Mouse (Mus musculus): ENCODE measurements around the gene Psg27. TPM values are rescaled to one million over a fixed set of nuclear protein-coding genes. Genes with fewer than 3 reads are reported as not detected.

Gene Psg27
- polyA plus RNA-seq (2012; rRNA removed), result not detected in 2 replicates

DNA sequence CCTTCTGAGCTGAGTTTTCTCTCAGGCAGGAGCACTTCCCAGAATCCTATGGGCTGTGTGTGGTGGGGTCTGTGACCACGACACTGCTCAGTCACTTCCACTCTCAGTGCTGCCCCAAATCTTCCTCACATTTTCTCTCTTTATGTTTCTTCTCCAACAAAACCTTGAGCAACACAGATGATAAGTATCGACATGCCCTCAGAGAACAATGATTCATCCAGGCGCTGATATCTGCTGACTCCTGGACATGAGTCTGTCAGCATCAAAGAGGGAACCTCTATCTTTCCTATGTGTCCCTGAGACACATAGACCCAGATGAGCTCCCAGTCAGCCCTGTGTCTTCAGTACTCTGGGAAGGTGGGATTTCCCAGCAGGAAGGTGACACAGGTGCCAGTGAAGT, at the start of gene Psg27:
Psg27 (minus strand) TSS at position 101 of the 400 bp plus-strand sequence.

DNA sequence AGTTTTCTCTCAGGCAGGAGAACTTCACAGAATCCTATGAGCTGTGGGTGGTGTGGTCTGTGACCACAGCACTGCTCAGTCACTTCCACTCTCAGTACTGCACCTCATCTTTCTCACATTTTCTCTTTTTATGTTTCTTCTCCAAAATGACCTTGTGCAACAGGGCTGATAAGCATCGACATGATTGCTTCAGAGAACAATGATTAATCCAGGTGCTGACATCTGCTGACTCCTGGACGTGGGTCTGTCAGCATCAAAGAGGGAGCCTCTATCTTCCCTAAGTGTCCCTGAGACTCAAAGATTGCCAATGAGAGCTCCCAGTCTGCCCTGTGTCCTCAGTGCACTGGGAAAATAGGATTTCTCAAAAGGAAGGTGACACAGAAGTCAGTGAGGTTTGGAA, 49.3 kb upstream of the Psg27 start, which contains the start of gene Psg23:
Psg23 (minus strand) TSS at position 101 of the 400 bp plus-strand sequence.

GRCm38 (mm10) chr7:18532169-18532568, 34.9 kb downstream of the Psg27 start, which contains the start of gene Psg25:
Psg25 (minus strand) TSS chr7:18532269.

Other genes with a start within 250 kb of the Psg27 start
- gene Psg18, start 212.3 kb downstream of the Psg27 start, polyA plus RNA-seq (2012; rRNA removed), result not detected in 2 replicates
- 0.02 TPM in 1 of 2 replicates, not detected in the other for gene Psg28, start 135.3 kb downstream of the Psg27 start, polyA plus RNA-seq (2012; rRNA removed)
- not detected in 2 replicates for gene Psg26, start 83.1 kb downstream of the Psg27 start, polyA plus RNA-seq (2012; rRNA removed)
- gene Psg25, start 35.0 kb downstream of the Psg27 start, polyA plus RNA-seq (2012; rRNA removed), result not detected in 2 replicates
- gene Psg23, start 49.2 kb upstream of the Psg27 start, polyA plus RNA-seq (2012; rRNA removed), result 0.03 TPM in 1 of 2 replicates, not detected in the other
- gene Psg21, start 89.4 kb upstream of the Psg27 start, polyA plus RNA-seq (2012; rRNA removed), result not detected in 2 replicates
- not detected in 2 replicates for gene Psg20, start 118.9 kb upstream of the Psg27 start, polyA plus RNA-seq (2012; rRNA removed)
- gene Psg22, start 150.8 kb upstream of the Psg27 start, polyA plus RNA-seq (2012; rRNA removed), result not detected in 2 replicates
- 0.02 TPM in 1 of 2 replicates, not detected in the other for gene Psg19, start 231.2 kb upstream of the Psg27 start, polyA plus RNA-seq (2012; rRNA removed)